Mouse (Mus musculus): ENCODE data around the gene Ina. TPM values are rescaled to one million over a fixed set of nuclear protein-coding genes. Genes with fewer than 3 reads are reported as not detected.

Ina gene
- total and polyA plus RNA-seq, 3 experiments: not detected

- peaks cover 0 to 21% of the 10 kb centered on the region in 2 experiments; a peak in 2 of 4 replicates for H3K36me3 ChIP-seq (ENCODE audit: control insufficient read depth in 1 of 2, insufficient read depth in 2 of 2, low read length in 2 of 2)
- H3K27me3 ChIP-seq (ENCODE audit: control insufficient read depth in 1 of 2, insufficient read depth in 2 of 2, low read length in 2 of 2): no peaks in the 10 kb centered on the region
- peak overlapping the region in 1 of 2 experiments; percentile 49; a peak in 2 of 4 replicates for H3K4me3 ChIP-seq (ENCODE audit: control insufficient read depth in 1 of 2, insufficient read depth in 1 of 2, low read depth in 2 of 2, low read length in 2 of 2)
- TF ChIP-seq UBTF (IDR thresholded peaks at IDR 0.05; ENCODE audit: borderline replicate concordance, insufficient read depth, low read depth, low read length): no peak
- TF ChIP-seq EP300 (IDR thresholded peaks at IDR 0.05; ENCODE audit: low read depth in 1 of 2, low read length in 2 of 2): peak in 1 of 2 experiments; percentile 36; a peak in 1 of 4 replicates
- TF ChIP-seq E2F4 (IDR thresholded peaks at IDR 0.05; ENCODE audit: borderline replicate concordance, low read depth, low read length): peak; percentile 75; the same call in 1 of the 2 replicates
- peak in 1 of 2 experiments; percentile 58; a peak in 2 of 4 replicates for TF ChIP-seq POLR2A (IDR thresholded peaks at IDR 0.05; ENCODE audit: control insufficient read depth in 1 of 2, insufficient read depth in 1 of 2, low read depth in 1 of 2, low read length in 2 of 2, poor library complexity in 1 of 2)
- peak; percentile 19; the same call in 1 of the 2 replicates for TF ChIP-seq MYC (IDR thresholded peaks at IDR 0.05; ENCODE audit: low read depth, low read length)
- TF ChIP-seq HCFC1 (IDR thresholded peaks at IDR 0.05; ENCODE audit: low read depth, low read length): peak; percentile 72
- no peak for TF ChIP-seq ZKSCAN1 (IDR thresholded peaks at IDR 0.05; ENCODE audit: low read depth, low read length)
- TF ChIP-seq GATA1 (IDR thresholded peaks at IDR 0.05; ENCODE audit: low read depth, low read length): peak; percentile 47
- TF ChIP-seq TAL1 (IDR thresholded peaks at IDR 0.05; ENCODE audit: low read length): 0 out of 2 replicates have a peak, but pooled peaks have one; percentile 16
- peak; percentile 35; the same call in 1 of the 2 replicates for TF ChIP-seq ELF1 (IDR thresholded peaks at IDR 0.05; ENCODE audit: low read depth, low read length)
- peak; percentile 55 for TF ChIP-seq MAX (IDR thresholded peaks at IDR 0.05; ENCODE audit: low read length)
- TF ChIP-seq RCOR1 (IDR thresholded peaks at IDR 0.05; ENCODE audit: low read depth, low read length): 0 out of 2 replicates have a peak, but pooled peaks have one; percentile 35
- TF ChIP-seq GABPA (IDR thresholded peaks at IDR 0.05; ENCODE audit: low read depth, low read length): no peak
- 0 out of 2 replicates have a peak, but pooled peaks have one; percentile 38 for TF ChIP-seq TBP (IDR thresholded peaks at IDR 0.05; ENCODE audit: low read depth, low read length)
- TF ChIP-seq POLR2AphosphoS2 (IDR thresholded peaks at IDR 0.05; ENCODE audit: low read length): no peak
- peak; percentile 64 for TF ChIP-seq ETS1 (IDR thresholded peaks at IDR 0.05; ENCODE audit: low read depth, low read length)
- peak; percentile 64 for TF ChIP-seq SIN3A (IDR thresholded peaks at IDR 0.05; ENCODE audit: low read length)
- TF ChIP-seq MEF2A (IDR thresholded peaks at IDR 0.05; ENCODE audit: extremely low read depth, insufficient replicate concordance, low read depth, low read length, poor library complexity, severe bottlenecking): no peak
- TF ChIP-seq JUND (IDR thresholded peaks at IDR 0.05; ENCODE audit: low read depth, low read length): peak; percentile 23; the same call in 1 of the 2 replicates
- peak overlapping the region; percentile 49 for H3K27ac ChIP-seq (ENCODE audit: control insufficient read depth, low read depth, low read length)
- DNase-seq (ENCODE audit: low read depth, low spot score): peak; percentile 83
- H3K79me2 ChIP-seq (ENCODE audit: control insufficient read depth, insufficient read depth, low read length, poor library complexity): no peaks in the 10 kb centered on the region; the same call in 1 of the 2 replicates
- H3K9me3 ChIP-seq (replicated peaks; ENCODE audit: insufficient read depth, low read length): no peaks in the 10 kb centered on the region
- peaks cover 7 to 24% of the 10 kb centered on the region in 2 experiments for H3K4me1 ChIP-seq (ENCODE audit: control insufficient read depth in 1 of 2, insufficient read depth in 2 of 2, low read length in 2 of 2)
- peak overlapping the region; percentile 30 for H3K9ac ChIP-seq (ENCODE audit: control insufficient read depth, low read depth, low read length, poor library complexity, severe bottlenecking)
Measured at GRCm38 (mm10) chr19:46978920-46979780, 35.3 kb upstream of the Ina start.

All from MEL (cell line).